Mouse (Mus musculus) left cerebral cortex, adult 11 months (tissue): ENCODE data around the gene Tnfsfm13.
A peak's percentile ranks its signal among the peaks of the same experiment; 100 is the strongest.

ENCODE experiments used
- DNase-seq: peaks from one replicate; pipeline ENCODE4 v3.0.0; 2022; ENCODE audit warnings: low spot score

Gene Tnfsfm13

DNA sequence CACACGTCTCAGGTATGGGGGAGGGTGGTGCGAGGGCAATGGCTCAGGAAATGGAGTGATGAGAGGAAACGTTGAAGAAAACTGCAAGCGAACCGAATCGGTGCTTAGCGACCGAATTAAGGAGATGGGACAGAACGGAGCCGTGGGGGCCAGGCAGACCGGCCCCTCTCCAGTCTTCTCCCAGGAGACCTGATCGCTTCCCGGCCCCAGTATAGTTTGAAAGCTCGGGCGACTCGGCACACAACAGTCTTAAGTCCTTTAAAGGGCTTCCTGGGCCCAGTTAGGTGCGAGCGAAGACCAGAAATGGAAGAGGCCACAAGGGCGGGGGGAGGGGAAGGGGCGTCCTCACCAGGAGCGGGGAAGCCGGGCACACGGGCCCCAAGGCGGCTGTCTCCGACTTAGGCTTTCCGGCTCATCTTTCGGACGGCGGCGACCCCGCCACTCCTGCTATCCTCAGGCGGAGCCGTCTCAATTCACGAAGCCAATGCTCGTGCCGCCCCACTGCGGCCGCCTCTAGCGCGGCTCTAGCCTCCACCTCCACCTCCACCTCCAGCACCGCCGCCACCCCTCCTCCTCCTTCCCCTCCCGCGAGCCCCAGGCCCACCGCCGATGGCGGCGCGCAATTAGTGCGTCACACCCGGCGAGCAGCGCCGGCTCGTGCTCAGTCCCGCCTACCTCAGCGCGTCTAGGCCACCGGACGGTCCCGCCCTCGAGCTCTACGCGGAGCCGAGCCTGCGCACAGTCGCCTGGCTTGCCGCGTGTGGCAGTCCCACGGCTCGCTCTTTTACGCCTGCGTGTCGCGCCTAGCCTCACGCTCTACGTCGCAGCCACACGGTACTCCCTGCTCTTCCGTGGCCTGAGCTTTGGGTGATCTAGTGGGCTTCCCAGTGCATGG lies 14.3 kb downstream of the Tnfsfm13 start, which contains the start of gene Senp3:
TSS of gene Senp3 (minus strand) at position 771 of the 895 bp plus-strand sequence.
- DNase-seq = peak; percentile 95

DNA sequence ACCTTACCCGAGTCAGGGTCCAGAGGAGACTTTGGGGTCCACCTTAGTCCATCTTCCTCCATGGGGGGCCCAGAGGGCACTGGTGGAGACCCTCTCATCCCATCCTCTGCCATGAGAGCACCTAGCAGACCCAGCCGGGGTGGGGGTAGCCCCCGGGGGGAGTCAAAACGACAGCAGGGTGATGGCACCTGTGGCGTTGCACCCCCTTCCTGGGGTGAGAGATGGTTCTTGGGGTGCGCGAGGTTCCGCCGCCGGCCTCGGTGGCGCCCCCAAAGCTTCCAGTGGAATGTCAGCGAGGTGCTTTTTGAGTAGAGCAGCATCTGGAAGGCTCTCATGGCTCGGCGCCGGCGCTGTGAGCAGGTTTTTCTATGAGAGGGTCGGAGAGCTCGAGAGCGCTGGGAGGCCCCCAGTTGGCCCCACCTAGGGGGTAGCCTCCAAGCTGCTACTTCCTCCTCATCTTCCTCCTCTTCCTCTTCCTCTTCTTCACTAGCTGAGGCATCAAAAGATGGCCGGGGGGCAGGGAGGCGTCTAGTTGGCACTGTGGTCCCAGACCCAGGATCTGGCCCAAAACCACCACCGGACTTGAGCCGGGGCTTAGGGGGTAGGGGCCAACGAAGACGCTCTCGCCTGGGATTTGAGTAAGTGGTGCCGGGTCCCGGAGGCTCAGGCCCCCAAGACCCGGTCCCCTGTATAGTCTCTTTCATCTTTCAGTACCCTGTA lies 15.6 kb downstream of the Tnfsfm13 start:
- DNase-seq = no peak

GRCm38 (mm10) chr11:69679144-69679543 lies 16.8 kb downstream of the Tnfsfm13 start:
- DNase-seq = no peak

GRCm38 (mm10) chr11:69672211-69672706 lies 23.6 kb downstream of the Tnfsfm13 start, which contains the start of gene Eif4a1:
Gene Eif4a1, minus strand, starts transcription at chr11:69672423.
- peak; percentile 100 for DNase-seq

DNA sequence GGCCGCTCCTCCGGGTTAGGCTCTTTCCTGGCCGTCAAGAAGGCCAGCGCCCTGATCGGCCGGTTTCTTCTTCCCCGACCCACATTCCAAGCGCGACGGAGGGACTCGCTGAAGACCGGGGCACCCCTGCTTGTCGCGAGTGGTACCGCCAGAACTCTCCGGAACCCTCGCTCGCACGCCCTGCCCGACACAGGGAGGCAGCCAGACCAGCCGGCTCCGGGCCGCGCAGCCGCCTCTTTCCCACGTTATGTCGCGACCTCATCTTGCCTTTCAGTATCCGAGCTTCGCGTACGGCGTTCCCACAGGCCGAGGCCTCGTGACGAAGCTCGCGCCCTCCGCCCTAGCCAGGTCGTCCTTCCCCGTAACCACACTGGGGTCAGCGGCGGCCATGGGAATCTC lies 24.2 kb downstream of the Tnfsfm13 start:
- DNase-seq = no peak

DNA sequence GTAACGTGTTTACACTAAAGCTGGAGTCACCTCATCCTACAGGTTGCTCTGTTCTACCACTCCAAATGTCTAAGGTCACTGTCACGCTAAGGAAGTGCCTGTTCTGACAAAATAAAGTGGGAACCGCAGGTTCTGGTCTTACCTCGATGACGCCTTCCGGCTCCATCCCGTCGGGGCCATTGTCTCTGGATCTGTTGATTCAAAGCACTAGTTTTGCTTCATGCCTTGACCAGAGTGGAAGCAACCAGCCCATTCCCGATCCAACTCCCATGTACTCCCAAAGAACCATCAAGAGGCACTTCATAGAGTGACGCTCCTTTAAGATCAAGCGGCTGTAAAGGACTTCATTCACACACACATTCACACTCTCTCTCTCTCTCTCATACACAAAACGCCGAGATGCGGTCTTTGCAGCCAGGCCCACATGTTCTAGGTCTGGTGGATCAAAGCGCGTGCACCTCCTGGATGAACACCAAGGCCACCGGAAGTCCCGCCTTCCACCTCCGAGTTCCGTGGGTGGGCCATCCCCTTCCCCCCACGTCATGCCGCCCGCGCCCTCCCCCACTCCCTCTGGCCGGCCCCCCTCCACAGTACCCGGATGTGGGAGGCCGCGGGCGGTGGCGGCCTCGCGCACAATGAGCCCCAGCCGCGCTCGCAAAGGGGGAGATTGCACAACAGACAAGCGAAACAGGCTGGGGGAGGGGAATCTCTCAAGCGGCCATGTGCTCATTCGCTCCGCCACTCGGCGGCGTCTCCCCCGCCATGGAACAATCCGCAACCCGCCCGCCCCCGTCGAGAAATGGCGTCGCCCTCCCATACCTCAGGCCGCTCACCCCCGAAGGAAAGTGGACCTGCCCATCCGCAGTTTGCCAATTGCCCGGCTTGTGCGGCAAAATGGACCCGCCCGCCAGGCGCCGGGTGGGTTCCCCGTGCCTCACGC lies 24.8 kb downstream of the Tnfsfm13 start:
- peak; percentile 91 for DNase-seq

GRCm38 (mm10) chr11:69666665-69667005 lies 29.3 kb downstream of the Tnfsfm13 start:
- DNase-seq = no peak

DNA sequence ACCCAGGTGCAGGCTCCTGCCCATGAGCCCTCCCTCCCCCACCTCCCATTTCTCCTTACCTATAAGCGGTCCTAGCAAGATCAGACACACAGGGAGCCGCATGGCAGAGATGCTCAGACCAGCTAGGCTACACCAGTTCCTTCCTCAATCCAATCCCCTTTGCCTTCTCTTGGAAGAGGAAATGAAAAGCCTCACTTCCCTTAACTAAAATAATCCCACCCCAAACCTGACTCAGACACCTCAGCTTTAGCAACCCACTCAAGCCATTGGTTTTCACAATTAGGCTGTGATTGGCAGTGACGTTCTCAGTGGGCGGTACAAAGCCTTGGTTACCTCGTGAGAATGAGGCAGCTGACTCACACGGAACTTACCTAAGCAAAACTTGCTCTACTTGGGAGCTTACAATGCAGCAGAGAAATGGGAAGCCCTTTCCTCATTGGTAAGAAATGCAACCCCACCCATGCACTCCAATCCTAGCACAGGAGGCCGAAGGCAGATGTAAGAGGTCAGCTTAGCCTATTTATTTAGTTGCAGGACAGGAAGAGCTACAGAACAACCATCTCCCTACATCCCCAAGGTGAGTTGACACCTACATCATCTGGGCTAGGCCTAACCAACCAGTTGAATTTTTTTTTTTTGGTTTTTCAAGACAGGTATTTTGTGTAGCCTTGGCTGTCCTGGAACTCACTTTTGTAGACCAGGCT lies 29.8 kb downstream of the Tnfsfm13 start, which contains the start of gene Cd68:
TSS of gene Cd68 (minus strand) at position 193 of the 704 bp plus-strand sequence.
- DNase-seq = peak; percentile 77

DNA sequence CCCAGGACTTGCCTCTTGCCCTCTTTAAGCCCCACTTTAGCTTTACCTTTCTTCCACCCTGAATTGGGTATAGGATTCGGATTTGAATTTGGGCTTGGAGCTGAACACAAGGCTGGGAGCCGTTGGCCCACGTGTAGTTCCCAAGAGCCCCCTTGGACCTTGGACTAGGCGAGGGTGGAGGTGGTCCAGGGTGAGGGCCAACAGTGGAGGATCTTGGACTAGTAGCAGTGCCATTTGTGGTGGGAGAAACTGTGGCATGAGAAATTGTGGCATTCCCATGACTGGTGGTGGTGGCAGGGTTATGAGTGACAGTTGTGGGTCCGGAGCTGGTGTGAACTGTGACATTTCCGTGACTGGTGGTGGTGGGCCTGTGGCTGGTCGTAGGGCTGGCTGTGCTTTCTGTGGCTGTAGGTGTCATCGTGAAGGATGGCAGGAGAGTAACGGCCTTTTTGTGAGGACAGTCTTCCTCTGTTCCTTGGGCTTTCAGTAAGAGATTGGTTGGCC lies 30.4 kb downstream of the Tnfsfm13 start:
- no peak for DNase-seq

GRCm38 (mm10) chr11:69664841-69665240 lies 31.1 kb downstream of the Tnfsfm13 start:
- DNase-seq = no peak

DNA sequence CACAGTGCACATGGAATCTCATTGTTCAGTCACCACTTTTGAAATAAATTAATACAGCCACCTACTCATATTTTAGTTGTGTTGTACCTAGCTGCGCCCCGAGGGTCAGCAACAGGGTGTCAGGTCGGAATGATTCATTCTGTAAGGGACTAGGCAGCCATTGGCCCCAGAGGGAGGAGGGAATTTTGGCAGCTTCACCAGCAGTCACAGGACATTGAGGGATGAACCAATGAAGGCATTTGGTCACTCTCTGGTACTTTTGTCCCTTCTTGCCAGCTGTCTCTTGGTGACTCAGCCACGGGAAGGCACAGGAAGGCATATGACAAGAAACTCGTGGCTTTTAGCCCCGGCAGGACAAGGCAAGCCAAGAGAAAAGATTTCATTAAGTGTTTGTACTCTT lies 32.1 kb downstream of the Tnfsfm13 start:
- DNase-seq = no peak

DNA sequence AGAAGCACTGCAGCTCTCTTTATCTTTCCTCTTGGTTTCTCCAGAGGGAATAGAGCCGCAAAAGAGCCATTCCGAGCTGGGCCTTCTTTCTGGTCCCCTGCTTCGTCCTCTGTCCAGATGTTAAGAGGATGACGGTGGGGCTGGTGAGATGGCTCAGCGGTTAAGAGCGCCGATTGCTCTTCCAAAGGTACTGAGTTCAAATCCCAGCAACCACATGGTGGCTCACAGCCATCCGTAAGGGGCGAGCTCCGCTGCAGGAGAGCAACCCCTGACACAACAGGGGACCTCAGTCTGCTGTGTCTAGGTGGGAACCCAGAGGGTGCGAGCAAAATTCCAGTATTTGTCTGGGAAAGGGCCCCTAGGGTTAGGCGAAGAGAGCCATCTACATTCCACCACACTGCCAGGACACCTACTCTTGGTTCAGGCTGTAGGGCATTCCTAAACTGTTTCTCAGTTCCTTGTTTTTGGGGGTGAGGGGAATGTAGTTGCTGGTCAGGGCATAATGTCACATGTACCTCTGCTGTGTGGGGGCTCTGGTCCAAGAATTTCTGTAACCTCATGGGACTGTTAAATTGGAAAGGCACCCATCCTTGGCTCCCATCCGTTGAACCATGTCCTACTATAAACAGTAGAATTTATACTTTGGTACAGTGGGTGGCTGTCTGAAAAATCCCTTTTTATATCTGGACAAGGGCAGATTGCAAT lies 32.8 kb downstream of the Tnfsfm13 start:
- no peak for DNase-seq

GRCm38 (mm10) chr11:69662213-69662966 lies 33.5 kb downstream of the Tnfsfm13 start, which contains the start of gene Mpdu1:
Gene Mpdu1, minus strand, starts transcription at chr11:69662642.
- peak; percentile 91 for DNase-seq

GRCm38 (mm10) chr11:69661221-69661881 lies 34.5 kb downstream of the Tnfsfm13 start:
- no peak for DNase-seq

GRCm38 (mm10) chr11:69657462-69657881 lies 38.4 kb downstream of the Tnfsfm13 start:
- DNase-seq = no peak

DNA sequence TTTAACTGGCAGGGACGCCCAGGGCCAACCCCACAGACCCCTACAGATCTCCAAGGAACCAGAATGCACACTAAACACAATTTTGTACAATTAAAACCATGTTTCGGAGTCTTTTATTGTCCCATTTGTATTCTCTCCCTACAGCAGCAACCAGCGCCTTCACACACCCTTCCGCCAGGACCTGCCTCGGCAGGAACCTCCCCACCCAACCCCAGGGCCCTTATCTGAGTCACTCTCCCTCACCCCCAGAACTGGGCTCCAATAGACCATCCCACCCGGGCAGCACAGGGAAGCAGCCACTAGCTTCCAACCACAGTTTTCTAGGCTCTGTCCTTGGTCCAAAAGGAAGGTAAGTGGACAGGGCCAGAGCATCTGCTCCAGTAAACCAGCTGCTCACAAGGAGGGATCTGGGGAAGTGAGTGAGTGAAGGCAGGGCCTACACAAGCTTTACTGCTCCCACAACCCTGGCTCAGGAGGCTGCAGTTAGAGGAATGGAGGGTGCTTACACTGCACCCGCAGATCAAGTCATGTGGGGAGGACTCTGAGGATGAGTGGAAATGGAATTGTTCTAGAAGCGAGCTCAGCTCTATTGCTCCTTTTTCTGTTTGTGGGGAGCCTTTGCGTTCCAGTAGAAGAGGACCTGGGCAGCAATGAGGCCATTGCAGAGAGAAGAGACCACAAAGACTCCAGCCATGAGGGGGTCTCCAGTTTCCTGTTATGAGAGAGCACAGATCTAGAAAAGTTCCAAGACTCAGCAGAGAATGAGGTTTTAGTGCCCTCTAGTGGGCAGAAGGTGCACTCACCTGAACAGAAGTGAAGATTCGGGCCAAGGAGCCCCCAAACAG lies 39.1 kb downstream of the Tnfsfm13 start:
- DNase-seq = no peak

- DNase-seq = no peak
Measured at GRCm38 (mm10) chr11:69656065-69656455, 39.8 kb downstream of the Tnfsfm13 start.
